Mouse (Mus musculus) left cerebral cortex, adult 18-20 months (tissue): ENCODE results near the gene Hes6. TPM values are rescaled to one million over a fixed set of nuclear protein-coding genes. Genes with fewer than 3 reads are reported as not detected.
A peak's percentile ranks its signal among the peaks of the same experiment; 100 is the strongest.

Experiments
- DNase-seq, 2 experiments: peaks; one replicate each; pipeline ENCODE4 v3.0.0; 2021 to 2022; ENCODE audit warnings: low spot score in 2 of 2, mixed read lengths in 1 of 2
- total RNA-seq, 2 experiments: library from RNA; stranded (reverse); gene quantifications; 2 replicates each; pipeline ENCODE4 v1.2.3; 2021

Hes6 gene
- total RNA-seq, 2 experiments from 2014 or later, result 15.3 to 17.4 TPM

DNA sequence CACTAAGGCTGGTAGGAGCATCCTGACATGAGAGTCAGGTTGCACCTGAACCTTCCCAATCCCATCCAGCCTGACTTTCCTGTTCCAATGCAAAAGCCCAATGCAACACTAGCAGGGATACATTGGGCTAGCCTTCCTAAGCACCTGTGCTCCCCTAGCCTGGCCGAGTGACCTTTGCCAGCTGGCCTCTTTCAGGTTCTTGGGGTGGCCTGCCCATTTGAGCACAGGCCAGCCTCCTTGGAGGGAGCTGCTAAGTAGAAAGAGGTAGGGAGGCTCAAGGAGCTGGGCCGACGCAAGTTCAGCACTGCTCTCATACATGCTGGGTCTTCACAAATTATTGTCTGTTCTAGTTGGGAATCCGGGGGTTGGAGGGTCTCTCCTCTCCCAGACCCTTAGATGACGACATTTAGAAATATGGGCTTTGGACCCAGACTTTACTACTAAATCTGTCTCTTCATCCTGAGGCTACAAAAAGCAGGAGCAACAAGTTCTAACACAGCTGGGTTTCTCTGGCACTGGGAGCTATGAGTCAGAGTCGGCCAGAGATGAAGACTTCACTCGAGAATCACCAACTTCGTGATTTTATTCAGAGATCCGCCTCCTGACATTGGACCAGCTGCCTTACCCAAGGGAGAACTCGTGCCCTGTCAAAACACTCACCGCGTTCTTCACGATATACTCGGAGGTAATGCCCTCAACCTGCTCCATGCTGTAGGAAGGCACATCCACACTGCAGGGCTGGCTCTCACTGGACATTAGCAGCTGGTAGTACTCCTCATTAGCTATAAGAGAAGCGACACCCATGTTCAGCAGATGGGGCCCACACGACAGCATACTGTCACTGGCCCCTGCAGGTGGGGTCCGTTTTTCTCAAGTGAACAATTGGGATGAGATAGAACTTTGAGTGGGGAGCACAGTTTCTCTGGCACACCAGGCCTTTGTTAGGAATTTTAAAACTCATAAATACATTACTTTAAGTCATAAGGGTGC is 31.3 kb upstream of the Hes6 start:
- peak; percentile 39 to 50 for DNase-seq

DNA sequence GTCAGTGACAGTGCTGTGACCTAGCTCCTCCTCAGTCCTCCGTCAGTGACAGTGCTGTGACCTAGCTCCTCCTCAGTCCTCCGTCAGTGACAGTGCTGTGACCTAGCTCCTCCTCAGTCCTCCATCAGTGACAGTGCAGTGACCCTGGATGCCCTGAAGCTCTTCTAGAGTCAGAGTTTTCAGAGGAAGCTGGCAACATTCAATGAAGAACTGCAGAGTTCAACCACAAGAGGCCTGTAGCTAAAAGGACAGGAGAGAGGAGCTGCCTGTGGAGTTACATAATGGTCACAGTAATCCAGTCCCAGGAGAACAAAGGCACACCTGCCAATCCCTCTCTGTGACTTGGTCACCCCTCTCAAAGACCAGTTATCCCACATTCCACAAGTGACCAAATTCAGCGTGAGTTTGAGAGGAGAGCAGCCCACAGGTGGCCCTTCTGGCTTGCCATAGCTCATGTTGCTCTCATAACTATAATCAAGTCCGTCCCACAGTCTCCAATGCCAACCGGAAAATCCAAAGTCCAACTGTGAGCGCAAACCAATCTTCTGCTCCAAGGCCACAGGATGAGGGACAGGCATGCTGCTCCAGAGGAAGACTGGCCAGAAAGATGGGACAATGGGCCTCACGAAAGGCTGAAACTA is 28.6 kb upstream of the Hes6 start:
- no peak for DNase-seq

DNA sequence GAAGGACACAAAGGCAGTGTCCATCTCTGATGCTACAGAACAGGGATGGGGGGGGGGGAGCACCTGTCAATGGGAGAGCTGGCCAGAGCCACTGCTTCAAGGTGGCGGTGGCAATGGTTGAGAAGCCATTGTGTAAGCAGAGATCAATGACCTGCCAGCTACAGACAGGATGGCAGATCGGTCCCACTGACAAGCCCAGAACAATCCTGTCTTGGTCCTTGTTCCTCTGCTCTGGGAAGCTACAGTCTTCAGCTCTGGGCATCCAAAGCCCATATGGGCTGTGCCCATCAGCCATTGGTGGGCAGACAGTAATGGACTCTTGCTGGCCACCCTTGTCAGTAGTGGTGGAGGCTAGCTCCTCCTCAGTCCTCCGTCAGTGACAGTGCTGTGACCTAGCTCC is 28.0 kb upstream of the Hes6 start:
- DNase-seq, result no peak

DNA sequence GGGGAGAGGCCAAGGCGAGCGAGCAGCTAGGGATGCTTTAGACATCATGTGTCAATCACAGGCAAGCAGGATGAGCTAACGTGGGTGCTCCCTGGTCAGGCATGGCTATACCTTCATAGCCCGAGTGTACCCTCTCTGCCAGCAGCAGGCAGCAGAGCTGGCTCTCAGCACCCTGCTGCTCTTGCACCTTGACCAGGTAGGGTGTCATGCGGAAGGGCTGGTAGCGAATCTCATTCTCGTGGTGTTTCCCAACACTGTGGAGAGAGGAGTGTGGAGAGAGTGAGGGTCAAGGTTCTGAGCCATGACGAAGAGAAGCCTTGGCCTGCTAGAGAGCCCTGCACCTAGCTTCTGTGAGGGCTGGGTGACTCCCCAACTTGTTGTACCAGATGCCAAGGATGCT is 25.9 kb upstream of the Hes6 start:
- DNase-seq, result no peak

DNA sequence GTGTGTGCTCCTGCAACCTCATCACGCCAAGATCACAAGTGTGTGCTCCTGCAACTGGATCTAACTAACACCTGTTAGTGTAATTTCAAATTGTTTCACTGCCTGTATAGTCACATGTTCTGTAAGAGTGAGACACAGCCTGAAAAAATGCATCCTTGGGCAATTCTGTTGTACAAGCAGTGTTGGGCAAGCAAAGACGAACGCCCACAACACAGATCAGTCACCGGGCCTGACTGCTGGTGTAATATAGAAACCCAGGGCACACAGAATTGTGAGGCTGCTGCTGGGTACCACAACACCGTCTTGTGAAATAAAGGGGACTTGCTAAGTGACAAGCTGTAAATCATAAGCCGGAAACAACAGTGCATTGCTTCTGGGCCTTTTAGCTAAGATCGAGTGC is 23.7 kb upstream of the Hes6 start:
- no peak for DNase-seq

DNA sequence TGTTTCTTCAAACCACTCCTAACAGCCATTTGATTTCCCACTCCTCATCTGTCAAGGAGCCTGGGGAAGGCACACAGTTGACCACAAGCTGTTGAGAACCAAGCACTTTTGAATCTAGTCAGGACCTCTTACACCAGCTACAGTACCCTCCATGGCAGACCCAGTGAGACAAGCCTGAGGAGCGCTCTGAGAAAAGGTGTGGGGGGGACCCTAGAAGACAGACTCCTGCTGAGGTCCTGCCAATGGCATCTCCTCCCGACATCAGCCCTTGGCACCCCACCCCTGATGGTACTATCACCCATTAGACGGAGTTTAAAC is 23.2 kb upstream of the Hes6 start:
- DNase-seq, result no peak

DNA sequence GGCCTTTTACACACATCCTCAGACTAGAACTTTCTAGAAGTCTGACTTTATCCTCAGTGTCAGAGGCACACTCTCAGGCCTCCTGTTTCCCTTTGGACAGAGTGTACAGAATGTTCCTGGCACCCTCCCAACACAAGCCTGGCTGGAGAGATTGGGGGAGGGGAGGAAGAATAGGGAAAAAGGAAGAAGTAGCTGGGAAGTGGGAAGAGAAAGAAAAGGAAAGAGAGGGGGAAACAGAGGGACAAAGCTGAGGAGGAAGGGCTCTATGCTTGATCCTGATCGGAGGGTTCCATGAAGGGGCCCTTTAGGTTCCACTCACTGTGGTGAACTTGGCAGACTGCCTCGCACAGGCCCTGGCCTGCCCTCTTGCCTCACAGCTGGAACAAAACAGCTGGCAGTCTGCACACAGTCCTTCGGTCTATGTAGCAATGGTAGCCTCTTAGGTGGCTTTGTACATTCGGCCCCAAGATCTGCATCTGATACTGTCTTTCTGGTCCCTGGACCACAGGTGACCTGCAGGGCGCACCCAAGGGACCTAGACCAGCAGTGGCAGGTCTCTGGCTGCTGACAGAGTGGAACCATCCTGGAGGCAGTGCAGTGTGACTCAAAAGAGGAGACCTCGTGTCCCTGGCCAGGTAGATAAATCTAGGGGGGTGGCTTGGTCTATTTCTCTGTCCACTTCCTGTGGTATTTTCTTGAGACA is 22.7 kb upstream of the Hes6 start:
- peak in 1 of 2 experiments; percentile 31 for DNase-seq

DNA sequence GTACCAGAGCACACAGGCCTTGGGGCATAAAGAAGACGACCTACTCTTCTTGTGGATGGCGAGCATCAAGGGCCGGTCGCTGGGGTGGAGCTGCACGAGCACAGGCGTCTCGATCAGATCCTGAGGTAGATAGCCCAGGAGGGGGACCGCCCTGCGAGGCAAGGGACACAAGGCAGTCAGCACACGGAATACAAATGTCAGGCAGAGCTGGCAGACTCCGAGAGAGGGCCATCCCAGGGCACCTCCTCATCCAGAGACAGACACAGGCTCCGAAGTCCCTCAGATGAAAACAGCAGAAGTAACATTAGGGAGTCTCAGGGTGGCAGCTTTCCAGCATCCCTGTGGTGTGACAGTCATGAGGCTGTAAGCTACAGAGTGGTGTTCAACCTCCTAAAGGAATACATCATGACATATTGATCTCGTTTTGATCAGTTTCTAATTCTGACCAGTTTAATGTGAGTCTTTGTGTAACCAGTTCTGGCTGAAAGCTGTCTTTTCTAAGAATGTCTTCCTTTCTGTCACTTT is 21.8 kb upstream of the Hes6 start:
- no peak for DNase-seq

DNA sequence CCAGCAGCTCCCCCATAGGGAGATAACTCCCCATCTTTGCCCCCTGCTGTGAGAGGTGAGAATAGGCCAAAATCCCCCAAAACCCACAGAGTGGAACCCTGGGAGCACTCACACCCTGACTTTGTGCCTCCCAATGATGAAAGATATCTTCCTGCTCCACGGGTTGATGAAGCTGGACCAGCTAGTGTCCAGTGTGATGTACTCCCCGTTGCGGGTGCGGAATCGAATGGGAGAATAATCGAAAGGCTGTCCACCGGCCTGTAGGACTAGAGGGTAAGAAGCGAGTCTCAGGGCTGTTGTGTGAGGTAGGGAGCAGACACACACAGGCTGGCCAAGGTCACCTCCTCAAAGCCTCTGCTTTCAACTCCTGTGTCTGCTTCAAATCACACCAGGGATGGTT is 21.1 kb upstream of the Hes6 start:
- no peak for DNase-seq

DNA sequence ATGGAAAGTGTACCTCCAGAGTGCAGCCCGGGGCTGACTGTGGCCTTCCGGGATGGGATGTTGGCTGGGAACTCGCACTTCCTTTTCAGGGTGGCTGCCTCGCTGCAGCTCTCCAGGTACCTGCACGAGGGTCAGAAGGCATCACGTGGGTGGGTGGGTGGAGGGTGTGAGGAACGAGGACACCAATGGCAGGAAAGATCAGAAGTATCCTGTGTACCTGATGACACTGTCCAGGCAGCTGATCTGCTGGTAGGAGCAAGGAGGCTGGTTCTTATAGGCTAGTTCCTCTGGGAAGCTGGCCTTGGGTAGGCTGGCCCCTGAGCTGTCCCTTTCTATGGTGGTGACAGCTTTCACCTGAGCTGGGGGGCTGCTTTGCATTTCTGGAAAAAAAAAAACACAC is 16.9 kb upstream of the Hes6 start:
- DNase-seq, result no peak

DNA sequence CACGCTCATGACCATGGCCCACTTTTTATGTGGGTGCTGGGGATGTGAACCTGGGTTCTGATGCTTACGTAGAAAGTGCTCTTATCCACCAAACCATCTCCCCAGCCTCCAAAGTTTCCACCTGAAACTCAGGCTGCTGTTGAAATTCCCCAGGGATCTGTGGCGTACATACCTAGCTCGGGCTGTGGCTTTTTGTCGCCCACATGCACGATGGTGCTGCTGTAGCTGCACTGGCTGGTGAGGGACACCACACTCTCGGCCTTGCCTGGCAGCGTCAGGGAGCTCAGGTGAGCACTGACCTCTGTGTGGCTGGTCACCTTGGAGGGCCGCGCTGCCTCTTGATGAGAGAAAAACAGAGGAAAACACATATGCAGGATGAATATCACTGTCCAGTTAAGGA is 15.4 kb upstream of the Hes6 start:
- DNase-seq, result no peak

DNA sequence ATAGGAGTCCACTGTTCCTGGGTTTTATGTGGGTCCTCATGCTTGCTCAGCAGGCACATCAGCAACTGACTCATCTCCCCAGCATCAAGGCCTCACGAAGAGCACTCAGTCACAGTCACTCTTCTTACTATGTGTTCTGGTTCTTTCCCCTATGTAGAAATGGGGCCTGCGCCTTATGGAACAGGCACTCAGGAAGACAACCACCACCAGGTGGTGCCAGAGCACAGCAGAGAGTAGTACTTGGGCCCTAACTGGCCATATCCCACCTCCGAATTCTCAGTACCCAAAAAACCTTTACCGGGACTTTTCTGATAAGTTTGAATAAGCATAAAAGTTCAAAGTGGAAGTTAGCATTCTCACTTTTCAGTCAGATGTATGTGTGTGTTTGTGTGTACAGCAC is 14.8 kb upstream of the Hes6 start:
- peak; percentile 78 to 85 for DNase-seq

DNA sequence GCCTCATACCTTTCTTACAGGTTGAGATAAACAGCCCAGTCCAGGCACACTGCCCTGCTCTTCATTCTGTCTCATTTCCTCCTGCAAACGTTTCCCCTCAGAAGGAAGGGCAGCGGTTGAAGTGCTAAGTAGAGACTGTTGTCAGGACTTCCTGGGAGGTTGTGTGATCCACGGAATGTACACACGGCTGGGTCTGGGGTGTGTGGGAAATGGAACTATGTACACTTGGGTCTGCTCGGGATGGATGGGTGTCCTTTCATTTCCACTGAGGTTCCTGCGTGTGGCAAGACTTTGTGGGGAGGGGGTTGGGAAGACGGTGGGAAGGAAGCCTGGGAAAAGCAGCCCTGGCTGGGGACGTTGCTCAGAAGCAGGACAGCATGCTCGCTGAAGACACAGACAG is 12.6 kb upstream of the Hes6 start:
- no peak for DNase-seq

DNA sequence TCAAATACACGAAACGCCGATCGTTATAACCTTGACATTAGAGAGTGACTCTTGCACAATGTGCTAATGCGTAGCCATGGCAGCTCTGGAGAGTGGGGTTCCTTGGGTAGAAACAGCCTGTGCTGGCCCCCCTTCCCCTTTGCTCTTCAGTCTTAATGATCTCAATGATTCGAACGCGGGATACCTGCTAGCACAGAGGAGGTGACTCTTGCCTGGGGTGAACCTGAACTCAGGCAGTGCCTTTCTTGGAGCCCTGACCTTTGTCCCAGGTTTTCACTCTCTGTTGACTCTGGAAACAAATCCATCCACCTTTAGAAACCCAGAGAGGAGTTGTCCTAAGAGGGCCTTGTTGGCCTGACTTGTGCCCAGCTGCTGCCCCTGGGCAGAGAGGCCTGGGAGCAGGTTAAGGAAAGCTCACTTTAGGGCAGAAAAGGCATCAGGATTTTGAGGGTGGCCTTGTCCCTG is 6.8 kb upstream of the Hes6 start:
- DNase-seq, result no peak

DNA sequence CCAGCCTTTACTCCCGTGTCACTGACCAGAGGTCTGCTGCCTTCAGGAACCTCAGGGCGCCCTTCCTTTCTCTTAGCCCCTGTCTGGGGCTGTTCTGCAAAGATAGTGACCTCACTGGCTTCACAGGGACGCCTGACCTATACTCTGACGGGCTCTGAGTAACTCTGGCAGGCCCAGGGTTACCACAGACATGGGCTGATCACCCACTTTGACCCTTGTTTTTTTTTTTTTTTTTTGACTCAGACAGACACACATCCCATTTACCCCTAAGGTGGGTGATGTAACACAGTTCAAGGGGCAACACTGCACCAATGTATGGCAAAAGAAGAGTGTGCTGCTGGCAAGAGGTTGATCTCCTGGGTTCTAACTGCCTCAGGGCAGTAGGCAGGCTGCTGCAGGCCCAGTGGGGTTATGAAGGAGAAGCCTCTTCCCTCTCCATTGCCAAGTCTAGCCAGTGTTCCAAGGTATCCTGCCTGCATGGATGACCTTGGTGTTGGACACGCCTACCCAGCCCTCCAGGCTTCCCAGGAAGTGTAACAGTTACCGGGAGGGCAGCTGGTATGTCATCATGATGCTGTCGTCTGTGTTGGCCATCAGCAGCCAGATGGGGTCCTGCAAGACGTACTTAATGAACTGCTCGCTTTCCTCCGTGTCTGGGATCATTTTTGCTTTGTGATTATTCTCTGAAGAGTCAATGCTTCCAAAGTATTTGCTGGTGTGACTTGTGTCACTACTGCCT is 6.2 kb upstream of the Hes6 start:
- no peak for DNase-seq

DNA sequence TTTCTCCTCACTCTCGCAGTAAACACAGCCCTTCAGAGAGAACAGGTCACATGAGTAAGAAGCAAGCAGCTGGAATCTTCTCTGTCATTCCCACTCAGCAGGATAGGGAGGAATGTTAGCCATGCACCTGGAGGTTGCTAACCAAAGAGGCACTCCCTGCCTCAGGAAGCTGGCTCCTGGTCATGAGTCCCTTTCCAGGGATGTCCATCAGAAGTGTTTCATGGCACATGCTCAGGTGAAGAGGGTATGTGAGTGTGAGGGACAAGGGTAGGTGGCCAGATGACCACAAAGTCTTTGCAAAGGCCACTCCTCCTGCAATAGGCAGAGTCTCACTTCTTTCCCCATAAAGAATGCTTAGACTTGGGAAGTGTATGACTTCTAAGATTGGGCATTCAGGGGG is 4.2 kb upstream of the Hes6 start:
- DNase-seq, result no peak

DNA sequence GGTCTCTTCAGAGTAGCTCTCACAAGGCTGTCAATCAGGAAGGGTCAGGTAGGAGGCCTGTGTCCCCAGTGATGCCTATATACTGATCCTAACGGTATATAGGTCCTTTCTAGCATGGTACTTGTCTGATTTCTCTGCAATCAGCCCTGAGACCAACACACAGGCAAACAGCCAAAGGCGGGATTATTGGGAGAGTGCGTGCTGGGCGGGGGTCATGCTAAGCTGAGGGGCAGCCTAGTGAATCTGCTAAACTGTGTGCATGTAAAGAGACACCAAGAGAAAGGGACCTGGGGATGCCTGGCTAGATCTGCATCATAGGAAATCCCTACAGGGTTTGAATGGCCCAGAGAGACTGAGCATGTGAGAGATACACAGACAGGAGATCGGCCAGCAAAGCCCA is 1.5 kb upstream of the Hes6 start:
- no peak for DNase-seq

DNA sequence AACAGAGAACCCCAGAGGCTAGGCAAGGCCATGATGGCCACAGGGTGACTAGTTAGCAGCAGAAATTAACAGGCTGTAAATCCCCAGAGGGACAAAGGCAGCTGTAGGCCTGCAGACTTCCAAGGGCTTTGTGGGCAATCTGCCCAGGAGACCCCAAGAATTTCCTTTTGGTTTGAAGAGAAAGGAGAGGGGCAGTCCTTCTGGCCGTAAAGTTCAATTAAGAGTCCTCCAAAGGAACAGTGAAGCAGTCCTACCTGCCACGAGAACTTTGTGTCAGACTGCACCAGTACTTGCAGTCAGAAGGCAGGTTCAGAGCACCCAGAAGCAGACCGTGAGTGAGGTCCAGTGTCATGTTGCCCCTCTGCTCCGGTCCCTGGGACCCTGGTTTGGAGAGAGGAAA is 1.1 kb upstream of the Hes6 start:
- no peak for DNase-seq

DNA sequence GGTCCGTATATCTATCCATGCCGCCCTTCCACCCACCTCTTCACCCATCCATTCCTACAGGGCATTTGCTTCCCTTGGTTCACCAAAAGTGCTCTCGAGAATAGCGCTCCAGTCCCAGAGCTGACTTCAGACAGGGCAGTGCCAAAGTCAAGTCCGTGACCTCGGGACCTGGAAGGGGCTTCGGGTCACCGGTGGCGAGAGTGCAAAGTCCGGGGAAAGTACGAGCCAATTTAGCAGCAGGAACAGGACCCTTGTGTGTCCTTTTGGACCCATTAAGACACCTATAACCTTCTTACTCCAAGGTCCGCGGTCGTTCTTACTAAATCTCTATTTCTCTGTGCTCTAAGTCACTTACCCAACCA is 321 bp downstream of the Hes6 start:
- DNase-seq, result no peak

DNA sequence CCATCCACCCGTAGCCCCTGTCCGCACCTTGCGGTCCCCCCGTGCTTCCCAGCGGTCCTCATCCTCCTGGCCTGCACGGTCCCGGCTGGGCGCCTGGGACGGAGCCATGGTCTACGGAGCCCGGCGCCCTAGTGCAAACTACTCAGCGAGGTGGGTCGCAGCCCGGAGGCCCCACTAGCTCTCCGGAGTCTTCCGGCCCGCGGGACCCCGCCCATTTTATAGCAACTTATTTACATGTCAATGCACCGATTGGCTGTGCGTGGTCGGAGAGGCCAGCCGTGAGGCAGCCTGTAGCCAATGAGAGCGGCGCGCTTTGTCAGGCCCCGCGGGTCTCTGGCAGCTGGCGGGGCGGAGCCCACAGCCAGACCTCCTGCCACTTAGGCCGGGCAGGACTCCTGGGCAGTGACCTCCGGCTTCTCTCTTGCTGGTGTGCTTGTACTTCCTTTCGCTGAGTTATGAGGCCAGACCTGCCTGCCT is 770 bp downstream of the Hes6 start:
- peak; percentile 79 to 90 for DNase-seq
